Mouse (Mus musculus) adrenal gland, postnatal 10 days (tissue): Measurements from ENCODE around the gene Rph3al. TPM values are rescaled to one million over a fixed set of nuclear protein-coding genes. Genes with fewer than 3 reads are reported as not detected.

Source experiments
- DNase-seq: peaks from one replicate; pipeline ENCODE4 v3.0.0; 2021; ENCODE audit warnings: mixed read lengths
- total RNA-seq, 2 experiments: library from RNA; stranded (reverse); gene quantifications; 2 replicates each; pipeline ENCODE4 v1.2.3; 2021

Gene Rph3al
- total RNA-seq, 2 experiments from 2014 or later = 11.2 to 12.2 TPM

- DNase-seq = no peak
Measured at GRCm38 (mm10) chr11:75861213-75861612, 77.0 kb downstream of the Rph3al start.

GRCm38 (mm10) chr11:75859460-75859859 is 78.8 kb downstream of the Rph3al start:
- DNase-seq = peak; percentile 54

GRCm38 (mm10) chr11:75858975-75859374 is 79.3 kb downstream of the Rph3al start:
- DNase-seq = no peak

- DNase-seq = no peak
Measured at GRCm38 (mm10) chr11:75857781-75858180, 80.4 kb downstream of the Rph3al start.

GRCm38 (mm10) chr11:75854327-75854726 is 83.9 kb downstream of the Rph3al start:
- DNase-seq = no peak

- DNase-seq = no peak
Measured at GRCm38 (mm10) chr11:75853067-75853636, 85.1 kb downstream of the Rph3al start.

- peak; percentile 55 for DNase-seq
Measured at GRCm38 (mm10) chr11:75852485-75852884, 85.7 kb downstream of the Rph3al start.

- DNase-seq = no peak
Measured at GRCm38 (mm10) chr11:75849552-75849951, 88.7 kb downstream of the Rph3al start.

- DNase-seq = peak; percentile 59
Measured at GRCm38 (mm10) chr11:75846589-75846988, 91.6 kb downstream of the Rph3al start.

GRCm38 (mm10) chr11:75845675-75846074 is 92.6 kb downstream of the Rph3al start:
- no peak for DNase-seq

GRCm38 (mm10) chr11:75842904-75843619 is 95.2 kb downstream of the Rph3al start:
- no peak for DNase-seq

GRCm38 (mm10) chr11:75841503-75841902 is 96.7 kb downstream of the Rph3al start:
- no peak for DNase-seq

- no peak for DNase-seq
Measured at GRCm38 (mm10) chr11:75839536-75840430, 98.4 kb downstream of the Rph3al start.

GRCm38 (mm10) chr11:75838861-75839426 is 99.3 kb downstream of the Rph3al start:
- DNase-seq = no peak

- DNase-seq = no peak
Measured at GRCm38 (mm10) chr11:75836240-75836610, 102.0 kb downstream of the Rph3al start.

- no peak for DNase-seq
Measured at GRCm38 (mm10) chr11:75835587-75836239, 102.5 kb downstream of the Rph3al start.

- no peak for DNase-seq
Measured at GRCm38 (mm10) chr11:75833081-75833480, 105.1 kb downstream of the Rph3al start.

GRCm38 (mm10) chr11:75830386-75830785 is 107.8 kb downstream of the Rph3al start:
- no peak for DNase-seq

- no peak for DNase-seq
Measured at GRCm38 (mm10) chr11:75827414-75827813, 110.8 kb downstream of the Rph3al start.

GRCm38 (mm10) chr11:75823506-75823905 is 114.7 kb downstream of the Rph3al start:
- peak; percentile 68 for DNase-seq

- DNase-seq = peak; percentile 52
Measured at GRCm38 (mm10) chr11:75813085-75813484, 125.1 kb downstream of the Rph3al start.

- DNase-seq = peak; percentile 97
Measured at GRCm38 (mm10) chr11:75811900-75812299, 126.3 kb downstream of the Rph3al start.
